Mouse (Mus musculus): ENCODE results near the gene Dhrs7. TPM values are rescaled to one million over a fixed set of nuclear protein-coding genes. Genes with fewer than 3 reads are reported as not detected.

Gene Dhrs7
- polyA plus RNA-seq, 1 experiment from 2014 or later, result 10.5 TPM

DNA sequence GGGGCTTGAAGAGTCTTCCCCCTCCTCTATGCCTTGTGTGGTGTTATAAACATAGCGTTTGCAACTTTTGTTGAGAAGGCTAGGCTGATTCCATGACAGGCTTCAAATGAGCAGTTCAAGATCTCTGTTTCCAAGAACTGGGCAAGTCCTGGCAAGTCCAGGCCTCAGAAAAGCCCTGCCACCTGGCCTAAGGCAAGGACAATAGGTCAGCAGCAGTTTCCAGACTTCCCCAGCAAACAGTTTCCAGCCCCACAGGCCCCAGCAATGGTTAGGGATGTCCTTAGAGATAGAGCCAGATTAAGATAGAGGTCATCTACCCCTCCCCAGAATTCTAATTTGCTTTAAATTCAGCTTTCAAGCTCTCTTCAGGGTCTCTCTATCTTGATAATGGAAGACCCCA, 17.2 kb upstream of the Dhrs7 start:
- Histone ChIP-seq H3K9ac (replicated peaks) (no peak overlapping the region), H3K36me3 (no peaks in the 10 kb centered on the region), H3K27me3 (no peaks in the 10 kb centered on the region), H3K9me3 (no peaks in the 10 kb centered on the region), H3K27ac (replicated peaks) (no peak overlapping the region), H3K4me2 (replicated peaks) (no peak overlapping the region), H3K4me3 (no peak overlapping the region), H3K4me1 (no peaks in the 10 kb centered on the region)
- ATAC-seq (ENCODE audit: low FRiP score, low read depth), result no peak
- WGBS, result 97% methylated on average over 1 of the region's 1 CpGs

- WGBS, result 76% methylated on average over 3 of the region's 3 CpGs
- no peak overlapping the region for H3K4me3 ChIP-seq
- no peak overlapping the region for H3K27ac ChIP-seq (replicated peaks)
- H3K4me1 ChIP-seq, result no peaks in the 10 kb centered on the region
- H3K9ac ChIP-seq (replicated peaks), result no peak overlapping the region
- H3K4me2 ChIP-seq (replicated peaks), result no peak overlapping the region
- ATAC-seq (ENCODE audit: low FRiP score, low read depth), result no peak
- no peaks in the 10 kb centered on the region for H3K27me3 ChIP-seq
- no peaks in the 10 kb centered on the region for H3K9me3 ChIP-seq
- no peaks in the 10 kb centered on the region for H3K36me3 ChIP-seq
Measured at GRCm38 (mm10) chr12:72679635-72680034, 14.9 kb upstream of the Dhrs7 start.

DNA sequence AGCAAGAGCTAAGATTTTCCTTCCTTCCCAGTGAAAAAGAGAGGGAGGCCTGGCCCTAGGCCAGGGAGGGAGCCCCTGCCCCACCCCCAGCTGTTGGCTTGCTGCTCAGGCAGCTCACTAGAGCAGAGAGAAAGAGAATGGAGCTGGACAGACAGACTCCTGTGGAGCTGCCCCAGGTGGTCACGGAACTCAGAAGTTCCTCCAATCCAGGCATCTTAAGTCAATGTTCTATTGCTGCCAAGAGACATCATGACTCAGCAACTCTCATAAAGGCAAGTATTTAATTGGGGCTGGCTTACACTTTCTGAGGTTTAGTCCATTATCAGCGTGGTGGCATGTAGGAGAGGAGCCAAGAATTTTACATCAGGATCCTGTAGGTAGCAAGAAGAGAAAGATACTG, 10.1 kb upstream of the Dhrs7 start:
- no peak for ATAC-seq (ENCODE audit: low FRiP score, low read depth)
- Histone ChIP-seq H3K27me3 (no peaks in the 10 kb centered on the region), H3K9me3 (no peaks in the 10 kb centered on the region), H3K4me1 (no peaks in the 10 kb centered on the region), H3K36me3 (no peaks in the 10 kb centered on the region), H3K27ac (replicated peaks) (no peak overlapping the region), H3K4me3 (no peak overlapping the region), H3K4me2 (replicated peaks) (no peak overlapping the region), H3K9ac (replicated peaks) (no peak overlapping the region)
- 60% methylated on average over 2 of the region's 2 CpGs for WGBS

- H3K9ac ChIP-seq (replicated peaks), result no peak overlapping the region
- WGBS, result 82% methylated on average over 7 of the region's 7 CpGs
- no peak overlapping the region for H3K4me2 ChIP-seq (replicated peaks)
- H3K4me1 ChIP-seq, result no peaks in the 10 kb centered on the region
- no peaks in the 10 kb centered on the region for H3K9me3 ChIP-seq
- H3K27ac ChIP-seq (replicated peaks), result no peak overlapping the region
- H3K4me3 ChIP-seq, result no peak overlapping the region
- no peaks in the 10 kb centered on the region for H3K27me3 ChIP-seq
- no peaks in the 10 kb centered on the region for H3K36me3 ChIP-seq
- no peak for ATAC-seq (ENCODE audit: low FRiP score, low read depth)
Measured at GRCm38 (mm10) chr12:72674079-72674797, 9.5 kb upstream of the Dhrs7 start.

- whole genome bisulfite sequencing, result 93% methylated on average over 6 of the region's 6 CpGs
- Histone ChIP-seq H3K4me1 (no peaks in the 10 kb centered on the region), H3K4me2 (replicated peaks) (no peak overlapping the region), H3K27ac (replicated peaks) (no peak overlapping the region), H3K9ac (replicated peaks) (no peak overlapping the region), H3K4me3 (no peak overlapping the region), H3K9me3 (no peaks in the 10 kb centered on the region), H3K27me3 (no peaks in the 10 kb centered on the region), H3K36me3 (no peaks in the 10 kb centered on the region)
- no peak for ATAC-seq (ENCODE audit: low FRiP score, low read depth)
Measured at GRCm38 (mm10) chr12:72671516-72672135, 6.9 kb upstream of the Dhrs7 start.

- Histone ChIP-seq H3K9ac (replicated peaks) (no peak overlapping the region), H3K9me3 (no peaks in the 10 kb centered on the region), H3K27ac (replicated peaks) (no peak overlapping the region), H3K27me3 (0 out of 2 replicates have a peak, but pooled peaks cover 3% of the 10 kb centered on the region), H3K4me3 (no peak overlapping the region), H3K36me3 (no peaks in the 10 kb centered on the region), H3K4me2 (replicated peaks) (no peak overlapping the region), H3K4me1 (no peaks in the 10 kb centered on the region)
- 92% methylated on average over 8 of the region's 8 CpGs for WGBS
- ATAC-seq (ENCODE audit: low FRiP score, low read depth), result no peak
Measured at GRCm38 (mm10) chr12:72670921-72671320, 6.2 kb upstream of the Dhrs7 start.

- no peak overlapping the region for H3K27ac ChIP-seq (replicated peaks)
- peaks cover 17% of the 10 kb centered on the region for H3K4me1 ChIP-seq
- H3K4me3 ChIP-seq, result no peak overlapping the region
- no peak overlapping the region for H3K4me2 ChIP-seq (replicated peaks)
- 0 out of 2 replicates have a peak, but pooled peaks cover 6% of the 10 kb centered on the region for H3K27me3 ChIP-seq
- WGBS, result 69% methylated on average over 10 of the region's 10 CpGs
- H3K9ac ChIP-seq (replicated peaks), result no peak overlapping the region
- no peaks in the 10 kb centered on the region for H3K36me3 ChIP-seq
- H3K9me3 ChIP-seq, result no peaks in the 10 kb centered on the region
- no peak for ATAC-seq (ENCODE audit: low FRiP score, low read depth)
Measured at GRCm38 (mm10) chr12:72667868-72668469, 3.3 kb upstream of the Dhrs7 start.

GRCm38 (mm10) chr12:72666015-72666414, 1.3 kb upstream of the Dhrs7 start:
- 0 out of 2 replicates have a peak, but pooled peaks cover 6% of the 10 kb centered on the region for H3K27me3 ChIP-seq
- no peak overlapping the region for H3K4me3 ChIP-seq
- H3K4me1 ChIP-seq, result peaks cover 17% of the 10 kb centered on the region
- H3K36me3 ChIP-seq, result no peaks in the 10 kb centered on the region
- no peak for ATAC-seq (ENCODE audit: low FRiP score, low read depth)
- H3K9ac ChIP-seq (replicated peaks), result no peak overlapping the region
- no peak overlapping the region for H3K27ac ChIP-seq (replicated peaks)
- H3K9me3 ChIP-seq, result no peaks in the 10 kb centered on the region
- no peak overlapping the region for H3K4me2 ChIP-seq (replicated peaks)
- 84% methylated on average over 5 of the region's 5 CpGs for WGBS

- 14% methylated on average over 28 of the region's 28 CpGs for WGBS
- H3K27ac ChIP-seq (replicated peaks), result no peak overlapping the region
- H3K4me2 ChIP-seq (replicated peaks), result peak overlapping the region; percentile 88
- H3K36me3 ChIP-seq, result no peaks in the 10 kb centered on the region
- 0 out of 2 replicates have a peak, but pooled peaks cover 6% of the 10 kb centered on the region for H3K27me3 ChIP-seq
- H3K9ac ChIP-seq (replicated peaks), result peak overlapping the region; percentile 61
- peak overlapping the region; percentile 54 for H3K4me3 ChIP-seq
- no peaks in the 10 kb centered on the region for H3K9me3 ChIP-seq
- no peak for ATAC-seq (ENCODE audit: low FRiP score, low read depth)
- H3K4me1 ChIP-seq, result peaks cover 17% of the 10 kb centered on the region
Measured at GRCm38 (mm10) chr12:72664020-72664734, 532 bp downstream of the Dhrs7 start.

GRCm38 (mm10) chr12:72655775-72656174, 8.9 kb downstream of the Dhrs7 start:
- no peaks in the 10 kb centered on the region for H3K36me3 ChIP-seq
- no peak overlapping the region for H3K4me3 ChIP-seq
- no peak overlapping the region for H3K27ac ChIP-seq (replicated peaks)
- H3K4me1 ChIP-seq, result no peaks in the 10 kb centered on the region
- H3K4me2 ChIP-seq (replicated peaks), result no peak overlapping the region
- no peaks in the 10 kb centered on the region for H3K9me3 ChIP-seq
- H3K9ac ChIP-seq (replicated peaks), result no peak overlapping the region
- WGBS, result 90% methylated on average over 16 of the region's 16 CpGs
- no peak for ATAC-seq (ENCODE audit: low FRiP score, low read depth)
- no peaks in the 10 kb centered on the region for H3K27me3 ChIP-seq

GRCm38 (mm10) chr12:72654698-72655097, 10.0 kb downstream of the Dhrs7 start:
- no peak overlapping the region for H3K4me3 ChIP-seq
- H3K9me3 ChIP-seq, result no peaks in the 10 kb centered on the region
- H3K4me1 ChIP-seq, result no peaks in the 10 kb centered on the region
- 11% methylated on average over 4 of the region's 4 CpGs for WGBS
- H3K9ac ChIP-seq (replicated peaks), result no peak overlapping the region
- H3K27ac ChIP-seq (replicated peaks), result no peak overlapping the region
- no peak overlapping the region for H3K4me2 ChIP-seq (replicated peaks)
- no peak for ATAC-seq (ENCODE audit: low FRiP score, low read depth)
- no peaks in the 10 kb centered on the region for H3K36me3 ChIP-seq
- H3K27me3 ChIP-seq, result no peaks in the 10 kb centered on the region
